Mouse (Mus musculus): ENCODE results near the gene Cst3.
A peak's percentile ranks its signal among the peaks of the same experiment; 100 is the strongest.

The Cst3 gene

GRCm38 (mm10) chr2:148875335-148875811 lies at the start of gene Cst3:
Gene Cst3 (minus strand): TSS chr2:148875692.
- peak; percentile 90 for DNase-seq (ENCODE audit: low spot score)

- DNase-seq (ENCODE audit: low spot score), result peak; percentile 53
Observed at GRCm38 (mm10) chr2:148902286-148902685, 26.8 kb upstream of the Cst3 start.

GRCm38 (mm10) chr2:148900305-148900704 lies 24.8 kb upstream of the Cst3 start:
- DNase-seq (ENCODE audit: low spot score), result no peak

GRCm38 (mm10) chr2:148896219-148896618 lies 20.7 kb upstream of the Cst3 start:
- no peak for DNase-seq (ENCODE audit: low spot score)

GRCm38 (mm10) chr2:148893107-148893506 lies 17.6 kb upstream of the Cst3 start:
- no peak for DNase-seq (ENCODE audit: low spot score)

- DNase-seq (ENCODE audit: low spot score), result peak; percentile 29
Observed at GRCm38 (mm10) chr2:148890021-148890851, 14.7 kb upstream of the Cst3 start.

- no peak for DNase-seq (ENCODE audit: low spot score)
Observed at GRCm38 (mm10) chr2:148889331-148890010, 14.0 kb upstream of the Cst3 start.

GRCm38 (mm10) chr2:148888872-148889271 lies 13.4 kb upstream of the Cst3 start:
- no peak for DNase-seq (ENCODE audit: low spot score)

- DNase-seq (ENCODE audit: low spot score), result no peak
Observed at GRCm38 (mm10) chr2:148884738-148885137, 9.2 kb upstream of the Cst3 start.

- DNase-seq (ENCODE audit: low spot score), result no peak
Observed at GRCm38 (mm10) chr2:148879199-148879598, 3.7 kb upstream of the Cst3 start.

GRCm38 (mm10) chr2:148878641-148879130 lies 3.2 kb upstream of the Cst3 start:
- no peak for DNase-seq (ENCODE audit: low spot score)

- DNase-seq (ENCODE audit: low spot score), result peak; percentile 18
Observed at GRCm38 (mm10) chr2:148877016-148877770, 1.7 kb upstream of the Cst3 start.

- peak; percentile 59 for DNase-seq (ENCODE audit: low spot score)
Observed at GRCm38 (mm10) chr2:148874617-148875334, 716 bp downstream of the Cst3 start.

GRCm38 (mm10) chr2:148874224-148874616 lies 1.3 kb downstream of the Cst3 start:
- DNase-seq (ENCODE audit: low spot score), result no peak

GRCm38 (mm10) chr2:148872860-148873259 lies 2.6 kb downstream of the Cst3 start:
- no peak for DNase-seq (ENCODE audit: low spot score)

- DNase-seq (ENCODE audit: low spot score), result no peak
Observed at GRCm38 (mm10) chr2:148870526-148870925, 5.0 kb downstream of the Cst3 start.

GRCm38 (mm10) chr2:148868959-148869358 lies 6.5 kb downstream of the Cst3 start:
- no peak for DNase-seq (ENCODE audit: low spot score)

GRCm38 (mm10) chr2:148864966-148865365 lies 10.5 kb downstream of the Cst3 start, which contains the start of gene 9230104L09Rik:
Gene 9230104L09Rik (minus strand): TSS chr2:148865038.
- no peak for DNase-seq (ENCODE audit: low spot score)

- no peak for DNase-seq (ENCODE audit: low spot score)
Observed at GRCm38 (mm10) chr2:148861693-148862092, 13.8 kb downstream of the Cst3 start.

GRCm38 (mm10) chr2:148860993-148861392 lies 14.5 kb downstream of the Cst3 start:
- no peak for DNase-seq (ENCODE audit: low spot score)

GRCm38 (mm10) chr2:148857506-148857905 lies 18.0 kb downstream of the Cst3 start:
- DNase-seq (ENCODE audit: low spot score), result peak; percentile 13
